ENCODE assay signal across 30 mouse cellular contexts in genomic region chr16:22109159-22109558, GRCm38 (mm10). TPM values are rescaled to one million over a fixed set of nuclear protein-coding genes. Genes with fewer than 3 reads are reported as not detected.
DNase-seq lines count a peak whose midpoint lies in the region; ATAC-seq and TF ChIP-seq lines count a peak whose summit lies in the region.
"Had no signal": no experiment of that assay in that cellular context is flagged by ENCODE, and none has a peak within 500 bp of the region (broad histone marks: within the 10 kb centered on the region; RNA-seq: fewer than 3 reads in every experiment).

No protein-coding gene starts in this region.

- no peak for TF ChIP-seq CTCF in heart, postnatal 0 days (IDR thresholded peaks at IDR 0.05; ENCODE audit: low read depth)

- no peak overlapping the region for H3K9ac ChIP-seq in heart, embryonic 12.5 days
- no peak overlapping the region for H3K9ac ChIP-seq in heart, postnatal 0 days (replicated peaks; ENCODE audit: low read depth, low read length)
- H3K9ac ChIP-seq in heart, embryonic 11.5 days (ENCODE audit: low read depth, low read length): no peak overlapping the region
- H3K9ac ChIP-seq: embryonic facial prominence, embryonic 12.5 days; limb, embryonic 15.5 days; liver, embryonic 15.5 days; midbrain, embryonic 12.5 days; neural tube, embryonic 12.5 days had no signal

- H3K36me3 ChIP-seq in heart, embryonic 12.5 days: peaks cover 2% of the 10 kb centered on the region; the same call in 1 of the 2 replicates
- no peaks in the 10 kb centered on the region for H3K36me3 ChIP-seq in heart, postnatal 0 days (replicated peaks; ENCODE audit: control insufficient read depth, insufficient read depth, low read length)
- no peaks in the 10 kb centered on the region for H3K36me3 ChIP-seq in heart, embryonic 11.5 days (ENCODE audit: control insufficient read depth, insufficient read depth, low read length)
- H3K36me3 ChIP-seq: embryonic facial prominence, embryonic 12.5 days; G1E; liver, embryonic 15.5 days; midbrain, embryonic 12.5 days; neural tube, embryonic 12.5 days had no signal

- no peak for ATAC-seq in heart, embryonic 12.5 days (ENCODE audit: insufficient number of reproducible peaks, low FRiP score)
- peak; percentile 43 for ATAC-seq in heart, postnatal 0 days (ENCODE audit: insufficient read depth, low read depth)
- ATAC-seq in heart, embryonic 11.5 days (replicated peaks; ENCODE audit: insufficient number of reproducible peaks, low FRiP score, low TSS enrichment): no peak
- ATAC-seq: forebrain, embryonic 14.5 days; hindbrain, embryonic 16.5 days had no signal

- no peaks in the 10 kb centered on the region for H3K9me3 ChIP-seq in heart, embryonic 12.5 days (replicated peaks)
- no peaks in the 10 kb centered on the region for H3K9me3 ChIP-seq in heart, postnatal 0 days (replicated peaks; ENCODE audit: control insufficient read depth, low read length)
- H3K9me3 ChIP-seq in heart, embryonic 11.5 days (replicated peaks; ENCODE audit: control insufficient read depth, low read length): no peaks in the 10 kb centered on the region
- H3K9me3 ChIP-seq: embryonic facial prominence, embryonic 12.5 days; G1E; limb, embryonic 10.5 days; limb, embryonic 15.5 days; liver, embryonic 15.5 days; megakaryocyte, embryonic 14.5 days; midbrain, embryonic 12.5 days; neural tube, embryonic 12.5 days had no signal

- H3K27ac ChIP-seq in heart, embryonic 12.5 days (ENCODE audit: poor library complexity, severe bottlenecking): peak overlapping the region; percentile 82; the same call in 1 of the 2 replicates
- H3K27ac ChIP-seq in heart, postnatal 0 days (ENCODE audit: low read depth): peak overlapping the region; percentile 72
- no peak overlapping the region for H3K27ac ChIP-seq in heart, embryonic 11.5 days (ENCODE audit: low read depth, low read length)
- H3K27ac ChIP-seq: limb, embryonic 10.5 days; limb, embryonic 15.5 days; liver, embryonic 15.5 days; midbrain, embryonic 12.5 days; neural tube, embryonic 12.5 days had no signal

- no peak overlapping the region for H3K4me3 ChIP-seq in heart, embryonic 12.5 days
- H3K4me3 ChIP-seq in heart, postnatal 0 days (ENCODE audit: low read depth, low read length): no peak overlapping the region
- H3K4me3 ChIP-seq in heart, embryonic 11.5 days (ENCODE audit: low read depth, low read length): no peak overlapping the region
- H3K4me3 ChIP-seq: embryonic facial prominence, embryonic 12.5 days; limb, embryonic 10.5 days; limb, embryonic 15.5 days; liver, embryonic 15.5 days; megakaryocyte, embryonic 14.5 days; midbrain, embryonic 12.5 days; myocyte; neural tube, embryonic 12.5 days had no signal

- H3K27me3 ChIP-seq in heart, embryonic 12.5 days (replicated peaks): no peaks in the 10 kb centered on the region
- H3K27me3 ChIP-seq in heart, postnatal 0 days (ENCODE audit: control insufficient read depth, insufficient read depth, low read length): no peaks in the 10 kb centered on the region
- H3K27me3 ChIP-seq in heart, embryonic 11.5 days (ENCODE audit: control insufficient read depth, insufficient read depth, low read length): no peaks in the 10 kb centered on the region
- H3K27me3 ChIP-seq: embryonic facial prominence, embryonic 12.5 days; limb, embryonic 15.5 days; liver, embryonic 15.5 days; midbrain, embryonic 12.5 days; neural tube, embryonic 12.5 days had no signal

- DNase-seq in heart, postnatal 25 days (ENCODE audit: low spot score): no peak
- peak; percentile 59 for DNase-seq in heart, postnatal 0 days (ENCODE audit: low spot score)
- peak; percentile 61 for DNase-seq in lung, postnatal 36 days
- no peak for DNase-seq in lung, postnatal 4 days
- DNase-seq in frontal cortex, postnatal 25 days (ENCODE audit: low spot score in 2 of 2): no peak
- DNase-seq in urinary bladder, postnatal 4 days (ENCODE audit: low spot score in 2 of 2): no peak
- DNase-seq: adrenal gland, postnatal 25 days; cerebellum, adult 11-12 months; cerebellum, adult 9-11 months; embryo, embryonic 11 days; heart, postnatal 10 days; kidney, adult 9 months; kidney, postnatal 10 days; layer of hippocampus, adult 9-11 months; right cerebral cortex, adult 18-20 months; spleen, adult 18-20 months; thymus, postnatal 4 days had no signal

- H3K4me2 ChIP-seq in heart, embryonic 12.5 days: no peak overlapping the region
- no peak overlapping the region for H3K4me2 ChIP-seq in heart, postnatal 0 days (ENCODE audit: low read depth, low read length)
- H3K4me2 ChIP-seq in heart, embryonic 11.5 days: no peak overlapping the region
- H3K4me2 ChIP-seq: embryonic facial prominence, embryonic 12.5 days; limb, embryonic 15.5 days; liver, embryonic 15.5 days; midbrain, embryonic 12.5 days; neural tube, embryonic 12.5 days had no signal

- peaks cover 53% of the 10 kb centered on the region for H3K4me1 ChIP-seq in heart, embryonic 12.5 days (replicated peaks)
- peaks cover 20% of the 10 kb centered on the region for H3K4me1 ChIP-seq in heart, postnatal 0 days (ENCODE audit: control insufficient read depth, insufficient read depth)
- peaks cover 35% of the 10 kb centered on the region for H3K4me1 ChIP-seq in heart, embryonic 11.5 days (ENCODE audit: control insufficient read depth, insufficient read depth, low read length)
- H3K4me1 ChIP-seq: limb, embryonic 15.5 days; neural tube, embryonic 12.5 days had no signal

- intact Hi-C loops in heart, postnatal 25 days (cut with DNase I): loop anchor here (2.0 to 10.0 kb wide), 4 partner anchors 14 to 456 kb away; partner anchors contain the start of gene Igf2bp2

- 55% methylated on average over 4 of the region's 4 CpGs for WGBS in heart, embryonic 12.5 days
- WGBS in heart, postnatal 0 days: 40% methylated on average over 4 of the region's 4 CpGs
- 58% methylated on average over 4 of the region's 4 CpGs for WGBS in heart, embryonic 11.5 days (ENCODE audit: insufficient replicate concordance)

- no peak for TF ChIP-seq EP300 in heart, postnatal 0 days (IDR thresholded peaks at IDR 0.05; ENCODE audit: low read depth)

RNA-seq across cellular contexts. Expression of gene Igf2bp2, which starts 53.9 kb away (rescaled TPM):
- polyA plus RNA-seq in heart, embryonic 12.5 days (2016; fragmentation: Nextera tagmentation; extraction: Ambion mirVana): 85.3 and 92.7 TPM in 2 replicates
- total RNA-seq in heart, postnatal 25 days (2021): 1 to 10 TPM; 5.1 to 9.7 TPM
- total RNA-seq in heart, postnatal 0 days (2014; rRNA removed; ENCODE audit: low replicate concordance): 26.3 and 48.1 TPM in 2 replicates
- 12.9 and 14.1 TPM in 2 replicates for polyA plus RNA-seq in heart, postnatal 0 days (2015; fragmentation: Nextera tagmentation; extraction: Ambion mirVana)
- 102 and 108 TPM in 2 replicates for polyA plus RNA-seq in heart, embryonic 11.5 days (2014; fragmentation: Nextera tagmentation; extraction: Ambion mirVana)

Comparison
In these comparisons a context has a peak if more than half of its experiments do, and no peak if none do; other contexts are left out.
1. DNase-seq: peak in heart, postnatal 0 days (single experiment) and lung, postnatal 36 days (single experiment); none in heart, postnatal 25 days (single experiment), lung, postnatal 4 days (0 of 2), frontal cortex, postnatal 25 days (0 of 2) and urinary bladder, postnatal 4 days (0 of 2).